Mouse (Mus musculus) splenic B cell, adult 2 months (primary cell): Measurements from ENCODE around the gene Znrf4.

ENCODE experiments used
- DNase-seq: peaks from one replicate; pipeline ENCODE4 v3.0.0-alpha.2; 2011; ENCODE audit warnings: low read depth, low spot score
- H3K27me3 ChIP-seq: 2 replicates; pipeline ENCODE4 v1.6.1; 2012; ENCODE audit warnings: mild to moderate bottlenecking, low read length, moderate library complexity, mixed read lengths; ENCODE audit not compliant: control insufficient read depth, poor library complexity, insufficient read depth, severe bottlenecking
- H3K36me3 ChIP-seq: 2 replicates; pipeline ENCODE4 v1.6.1; 2012; ENCODE audit warnings: mild to moderate bottlenecking, low read length, moderate library complexity, mixed read lengths; ENCODE audit not compliant: control insufficient read depth, poor library complexity, insufficient read depth, severe bottlenecking

The Znrf4 gene

DNA sequence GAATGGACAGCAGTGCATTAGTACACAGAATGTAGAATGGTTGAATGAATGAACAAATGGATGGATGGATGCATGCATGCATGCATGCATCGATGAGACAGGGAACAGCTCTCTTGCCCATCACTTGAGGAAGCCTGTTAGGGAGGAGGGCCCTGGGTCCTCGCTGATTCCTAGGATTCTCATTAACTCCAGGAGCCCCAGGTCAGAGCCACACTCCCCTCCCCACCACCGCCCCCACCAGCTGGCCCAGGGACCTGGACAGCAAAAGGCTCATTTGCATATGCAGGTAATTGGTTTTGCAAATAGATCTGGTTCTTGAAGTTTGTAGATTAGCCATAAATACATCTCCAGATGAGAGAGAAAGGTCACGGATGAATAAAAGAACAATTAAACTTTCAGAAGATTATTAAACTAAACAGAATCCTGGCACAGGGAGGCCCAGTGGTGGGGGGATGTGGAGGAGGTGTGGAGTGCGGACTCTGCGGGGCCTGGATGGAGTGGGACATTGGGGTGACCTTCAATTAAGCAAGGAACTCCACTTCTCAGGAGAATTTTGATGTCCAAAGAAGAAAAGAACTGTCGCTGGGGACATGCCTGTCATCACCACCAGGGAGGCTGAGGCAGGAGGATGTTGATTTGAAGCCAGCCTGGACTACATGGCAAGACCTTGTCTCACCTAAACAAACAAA is 32.6 kb upstream of the Znrf4 start:
- no peaks in the 10 kb centered on the region for H3K36me3 ChIP-seq
- DNase-seq = no peak
- H3K27me3 ChIP-seq = no peaks in the 10 kb centered on the region

DNA sequence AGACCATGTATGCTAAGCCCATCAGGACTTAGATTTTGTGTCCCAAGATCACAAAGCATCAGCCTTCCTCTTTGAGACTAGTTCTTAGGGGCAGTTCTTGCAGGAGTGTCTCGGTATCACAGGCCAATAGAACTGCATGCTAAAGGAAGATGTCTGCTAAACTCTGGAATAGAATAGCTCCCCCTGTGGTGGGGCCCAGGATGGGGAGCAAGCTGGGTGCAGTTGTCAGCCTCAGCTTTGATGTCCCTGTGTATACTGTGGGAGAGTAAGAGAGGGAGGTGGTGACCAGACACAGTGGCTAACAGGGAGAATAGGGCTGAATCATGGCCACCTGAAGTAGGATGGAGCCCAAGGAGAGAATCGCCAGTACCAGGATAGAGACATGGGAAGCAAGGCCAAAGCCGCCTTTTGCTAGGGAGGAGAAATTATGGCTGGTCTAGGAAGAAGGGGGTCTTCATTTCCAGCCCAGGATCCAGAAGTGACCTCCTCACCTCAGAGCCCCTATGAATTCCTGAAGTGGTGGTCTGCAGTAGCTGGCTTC is 31.5 kb upstream of the Znrf4 start:
- H3K36me3 ChIP-seq = no peaks in the 10 kb centered on the region
- H3K27me3 ChIP-seq = no peaks in the 10 kb centered on the region
- DNase-seq = no peak

DNA sequence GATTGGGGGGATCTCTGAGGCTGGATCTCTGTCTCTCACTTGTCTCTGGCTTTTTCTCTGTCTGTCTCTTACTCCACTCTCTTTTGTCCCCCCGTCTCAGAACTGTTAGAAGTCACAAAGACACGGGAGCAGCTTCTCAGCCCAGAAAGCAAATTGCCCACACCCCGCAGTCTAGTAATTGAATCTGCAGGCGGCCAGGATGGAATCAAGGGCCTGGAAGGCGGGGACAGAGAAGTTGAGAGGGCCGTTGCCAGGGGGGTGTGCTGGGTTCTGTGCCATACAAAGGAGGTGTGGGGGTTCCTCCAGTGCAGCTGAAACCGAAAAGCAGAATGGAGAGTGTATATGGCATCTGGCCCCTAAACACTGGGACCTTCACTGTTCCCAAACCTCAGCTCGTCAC is 30.5 kb upstream of the Znrf4 start:
- Histone ChIP-seq H3K27me3 (no peaks in the 10 kb centered on the region), H3K36me3 (no peaks in the 10 kb centered on the region)
- DNase-seq = no peak

DNA sequence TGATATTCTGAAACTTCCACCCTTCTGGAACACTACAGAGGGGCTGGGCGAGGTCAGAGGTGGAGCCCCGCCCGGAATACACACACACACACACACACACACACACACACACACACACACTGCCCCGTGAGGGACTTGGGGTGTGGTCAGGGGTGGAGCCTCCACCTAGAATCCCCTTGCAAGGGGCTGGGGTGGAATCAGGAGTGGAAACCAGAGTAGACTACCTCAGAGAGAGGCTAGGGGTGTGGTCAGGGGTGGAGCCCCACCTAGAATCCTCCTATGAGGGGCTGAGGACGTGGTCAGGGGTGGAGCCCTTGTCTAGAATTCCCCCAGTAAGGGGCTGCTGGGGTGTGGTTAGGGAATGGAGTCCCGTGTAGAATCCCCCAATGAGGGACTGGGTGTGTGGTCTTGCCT is 28.3 kb upstream of the Znrf4 start:
- no peak for DNase-seq
- Histone ChIP-seq H3K27me3 (no peaks in the 10 kb centered on the region), H3K36me3 (no peaks in the 10 kb centered on the region)

DNA sequence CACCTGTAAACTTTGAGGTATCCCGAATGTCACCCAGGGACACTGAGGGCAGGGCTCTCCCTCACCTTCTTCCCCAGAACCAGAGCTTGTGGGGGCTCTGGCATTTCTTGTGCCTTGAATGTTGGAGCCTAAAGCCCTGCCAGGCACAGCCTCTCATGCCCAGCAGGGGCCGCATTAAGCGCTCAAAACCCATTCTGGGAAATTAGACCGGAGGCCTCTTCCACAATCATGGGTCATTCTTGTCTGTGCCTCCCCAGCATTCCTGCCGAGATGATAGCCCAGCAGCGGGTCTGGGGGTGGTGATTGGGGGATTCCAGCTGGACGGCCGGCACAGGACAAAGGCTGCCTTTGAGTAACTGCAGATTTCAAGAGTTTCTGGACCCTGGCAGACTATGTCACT is 25.7 kb upstream of the Znrf4 start:
- no peak for DNase-seq
- Histone ChIP-seq H3K36me3 (no peaks in the 10 kb centered on the region), H3K27me3 (no peaks in the 10 kb centered on the region)

DNA sequence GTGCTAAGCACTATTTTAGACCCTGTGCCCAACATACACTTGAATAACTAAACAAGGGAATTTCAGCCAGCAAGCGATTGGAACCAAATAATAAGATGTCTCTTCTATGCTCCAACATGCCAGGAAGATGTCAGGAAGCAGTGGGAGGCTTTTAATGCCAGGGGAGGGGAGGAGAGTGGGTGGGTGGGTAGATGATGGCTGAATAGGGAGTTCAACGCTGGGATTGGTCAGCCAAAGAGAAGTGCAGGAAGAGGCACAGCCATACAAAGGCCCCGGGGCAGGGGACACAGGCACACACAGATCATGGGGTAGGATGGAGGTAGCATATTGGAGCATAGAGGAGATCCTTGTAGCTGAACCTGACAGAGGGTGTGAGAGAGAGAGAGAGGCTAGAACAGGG is 24.6 kb upstream of the Znrf4 start:
- Histone ChIP-seq H3K36me3 (no peaks in the 10 kb centered on the region), H3K27me3 (no peaks in the 10 kb centered on the region)
- DNase-seq = no peak

DNA sequence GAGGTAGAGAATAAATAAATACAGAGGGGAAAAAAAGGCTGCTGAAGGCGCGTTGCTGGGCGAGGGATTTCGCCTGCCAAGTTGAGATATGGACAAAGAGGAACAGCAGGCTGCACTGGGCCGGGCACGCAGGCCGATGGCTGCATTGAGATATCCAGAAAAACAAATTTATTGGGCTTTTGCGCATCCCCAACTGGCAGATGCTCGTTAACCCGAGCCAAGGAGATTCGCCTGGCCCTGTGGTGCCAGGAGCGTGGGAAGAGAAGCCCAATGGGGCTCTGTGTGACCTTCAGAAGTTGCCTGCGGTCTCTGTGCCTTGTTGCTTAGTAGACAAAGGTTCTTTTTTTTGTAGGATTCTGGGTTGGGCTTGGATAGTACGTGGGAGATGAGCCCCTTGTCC is 24.0 kb upstream of the Znrf4 start:
- no peak for DNase-seq
- Histone ChIP-seq H3K27me3 (no peaks in the 10 kb centered on the region), H3K36me3 (no peaks in the 10 kb centered on the region)

DNA sequence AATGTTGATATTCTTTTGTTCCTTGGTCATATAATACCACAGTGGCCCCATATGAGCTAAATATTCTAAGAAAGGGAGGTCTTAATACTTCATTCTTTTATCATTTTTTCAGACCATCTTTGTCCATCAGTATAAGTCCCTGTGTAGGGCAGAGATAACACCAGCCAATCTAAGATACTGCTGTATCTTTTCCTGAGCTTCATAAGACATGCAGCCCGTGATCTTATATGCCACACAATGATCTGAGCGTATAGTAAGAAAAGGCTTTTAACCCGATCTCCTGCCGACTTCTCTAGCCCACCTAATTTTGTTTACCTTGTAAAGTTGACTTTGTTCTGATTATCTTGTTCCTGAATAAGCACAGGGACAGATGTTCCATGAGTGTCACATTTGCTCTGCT is 12.7 kb upstream of the Znrf4 start:
- H3K36me3 ChIP-seq = no peaks in the 10 kb centered on the region
- no peaks in the 10 kb centered on the region for H3K27me3 ChIP-seq
- DNase-seq = no peak

DNA sequence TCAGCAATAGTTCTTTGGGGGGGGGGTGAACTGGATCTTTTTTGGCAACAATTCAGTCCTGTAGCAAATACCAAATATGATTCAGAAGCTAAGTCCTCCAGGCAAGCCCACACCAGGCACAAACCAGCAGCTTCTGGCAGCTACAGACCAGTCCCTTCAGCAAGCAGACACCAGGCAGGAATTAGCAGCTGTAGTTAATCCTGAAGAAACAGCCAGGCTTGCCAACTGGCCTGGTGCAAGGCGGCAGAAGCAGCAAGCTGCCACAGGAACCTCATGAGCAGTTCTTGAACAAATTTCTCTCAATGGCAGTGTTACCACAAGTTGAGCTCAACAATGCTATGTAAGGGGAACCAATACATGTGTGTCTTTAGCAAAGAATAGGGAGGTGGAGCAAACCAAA is 10.5 kb upstream of the Znrf4 start:
- DNase-seq = no peak
- Histone ChIP-seq H3K27me3 (no peaks in the 10 kb centered on the region), H3K36me3 (no peaks in the 10 kb centered on the region)

DNA sequence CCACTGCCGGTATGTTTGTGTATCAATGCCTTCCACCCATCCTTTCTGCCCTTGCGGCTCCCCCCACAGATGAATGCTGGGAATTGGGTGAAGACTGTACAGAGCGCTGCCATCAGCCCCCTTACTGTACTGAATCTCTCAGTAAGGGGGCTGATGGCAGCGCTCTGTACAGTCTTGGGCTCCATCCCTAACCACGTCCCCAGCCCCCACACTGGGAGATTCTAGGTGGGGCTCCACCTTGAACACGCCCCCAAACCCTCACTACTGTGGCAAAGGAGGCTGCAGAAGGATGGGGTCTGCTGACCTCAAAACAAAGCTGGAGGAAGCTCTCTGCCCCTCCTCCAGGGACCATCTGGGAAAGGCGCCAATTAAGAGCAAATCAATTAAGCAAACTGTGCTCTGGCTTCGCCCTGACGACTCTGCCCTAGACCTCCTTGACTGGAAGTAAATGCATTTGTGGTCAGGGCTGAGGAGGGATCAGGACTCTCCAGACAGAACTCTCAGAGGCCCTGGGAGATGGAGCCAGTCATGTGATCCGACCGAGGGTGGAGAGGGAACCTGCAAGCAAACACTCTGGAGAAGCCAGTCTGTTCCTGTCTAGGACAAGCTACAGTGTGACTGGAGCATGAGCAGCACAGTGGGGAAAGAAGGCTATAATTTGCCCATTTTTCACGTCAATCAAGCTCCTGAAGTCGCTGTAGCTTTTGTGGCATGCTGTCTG is 3.6 kb upstream of the Znrf4 start:
- Histone ChIP-seq H3K36me3 (no peaks in the 10 kb centered on the region), H3K27me3 (no peaks in the 10 kb centered on the region; the same call in 1 of the 2 replicates)
- no peak for DNase-seq

DNA sequence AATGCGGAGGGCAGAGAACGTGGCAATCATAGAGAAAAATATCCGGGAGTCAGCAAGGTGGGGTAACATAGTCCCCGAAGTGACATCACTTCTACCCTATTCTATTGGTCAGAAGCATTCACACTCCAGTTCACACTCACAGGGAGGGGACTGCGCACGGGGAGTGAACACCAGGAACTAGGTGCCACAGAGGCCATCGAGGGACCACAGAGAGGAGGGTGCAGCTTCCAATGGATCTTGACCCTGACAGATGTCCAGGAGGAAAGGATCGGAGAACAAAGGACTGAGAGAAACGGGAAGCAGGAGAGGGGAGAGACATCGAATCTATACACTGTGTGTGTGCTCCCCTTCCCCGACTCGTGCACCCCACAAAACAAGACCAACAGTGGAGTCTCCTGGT is 2.7 kb upstream of the Znrf4 start:
- DNase-seq = no peak
- Histone ChIP-seq H3K27me3 (no peaks in the 10 kb centered on the region; the same call in 1 of the 2 replicates), H3K36me3 (no peaks in the 10 kb centered on the region)

DNA sequence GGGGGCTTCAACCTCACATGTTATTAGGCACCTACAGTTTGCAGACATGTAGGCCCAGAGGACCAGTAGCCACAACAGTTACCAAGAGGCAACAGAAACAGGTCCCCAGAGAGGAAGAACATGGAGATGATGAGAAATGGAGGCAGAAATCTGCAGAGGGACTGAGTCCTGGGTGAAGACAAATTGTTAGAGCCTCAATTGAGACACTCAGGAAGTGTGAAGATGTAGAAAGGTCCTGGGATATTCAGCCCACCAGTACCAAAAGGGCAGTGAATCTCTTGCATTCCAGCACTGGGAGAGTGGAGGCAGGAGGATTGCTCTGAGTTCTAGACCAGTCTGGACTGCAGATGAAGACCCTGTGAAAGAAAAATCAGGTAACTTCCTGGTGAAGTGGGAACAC is 2.1 kb upstream of the Znrf4 start:
- Histone ChIP-seq H3K36me3 (no peaks in the 10 kb centered on the region), H3K27me3 (no peaks in the 10 kb centered on the region; the same call in 1 of the 2 replicates)
- DNase-seq = no peak

DNA sequence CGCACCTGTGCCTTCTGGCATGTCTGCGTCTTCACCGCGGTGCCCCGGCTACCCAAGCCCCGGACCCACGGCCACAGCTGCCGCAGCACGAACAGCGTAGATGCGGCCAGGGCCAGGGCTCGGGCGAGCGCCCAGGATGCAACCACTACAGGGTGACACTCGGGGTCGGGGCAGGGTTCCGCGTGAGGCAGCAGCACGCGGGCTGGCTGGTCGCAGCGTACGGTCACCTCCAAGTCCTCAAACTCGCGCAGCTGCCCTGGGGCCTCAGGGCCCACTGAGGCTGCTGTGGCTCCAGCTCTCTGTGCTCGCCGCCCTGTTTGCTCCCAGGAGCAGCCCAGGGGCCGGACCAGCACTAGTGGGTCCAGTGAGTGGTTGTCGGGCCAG is 532 bp downstream of the Znrf4 start:
- DNase-seq = no peak
- no peaks in the 10 kb centered on the region for H3K36me3 ChIP-seq
- no peaks in the 10 kb centered on the region; the same call in 1 of the 2 replicates for H3K27me3 ChIP-seq

DNA sequence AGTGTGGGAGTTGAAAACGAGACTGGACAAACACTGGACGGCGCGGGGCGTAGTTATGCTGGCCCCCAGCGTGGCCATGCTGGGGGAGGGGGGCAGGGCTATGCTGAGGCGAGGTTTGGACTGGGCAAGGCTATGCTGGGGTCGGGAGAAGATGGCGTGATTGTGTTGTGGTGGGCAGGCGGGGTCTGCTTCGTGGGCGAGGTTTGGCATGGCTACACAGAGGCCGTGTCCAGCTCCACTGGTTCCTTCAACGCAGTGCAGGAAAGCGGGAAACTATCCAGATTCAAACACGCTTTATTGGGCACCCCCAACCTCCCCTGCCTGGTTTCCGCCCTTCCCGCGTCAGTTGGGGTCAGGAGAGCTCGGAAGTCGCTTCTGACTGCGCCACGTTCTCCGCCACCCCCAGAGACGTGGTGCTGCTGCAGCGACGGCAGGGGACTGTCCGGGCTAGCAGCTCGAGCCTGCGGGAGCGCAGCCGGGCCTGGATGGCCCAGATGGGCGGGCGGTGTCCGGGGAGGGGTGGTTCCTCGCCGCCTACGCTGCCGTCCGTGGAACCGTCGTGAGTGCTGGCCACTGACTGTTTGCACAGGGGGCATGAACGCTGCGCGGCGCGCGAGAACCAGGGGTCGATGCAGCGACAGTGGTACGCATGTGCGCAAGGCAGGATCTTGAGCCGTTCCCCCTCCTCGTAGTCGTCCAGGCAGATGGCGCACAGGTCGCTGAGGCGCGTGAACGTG is 1.1 kb downstream of the Znrf4 start:
- no peaks in the 10 kb centered on the region for H3K36me3 ChIP-seq
- H3K27me3 ChIP-seq = no peaks in the 10 kb centered on the region; the same call in 1 of the 2 replicates

DNA sequence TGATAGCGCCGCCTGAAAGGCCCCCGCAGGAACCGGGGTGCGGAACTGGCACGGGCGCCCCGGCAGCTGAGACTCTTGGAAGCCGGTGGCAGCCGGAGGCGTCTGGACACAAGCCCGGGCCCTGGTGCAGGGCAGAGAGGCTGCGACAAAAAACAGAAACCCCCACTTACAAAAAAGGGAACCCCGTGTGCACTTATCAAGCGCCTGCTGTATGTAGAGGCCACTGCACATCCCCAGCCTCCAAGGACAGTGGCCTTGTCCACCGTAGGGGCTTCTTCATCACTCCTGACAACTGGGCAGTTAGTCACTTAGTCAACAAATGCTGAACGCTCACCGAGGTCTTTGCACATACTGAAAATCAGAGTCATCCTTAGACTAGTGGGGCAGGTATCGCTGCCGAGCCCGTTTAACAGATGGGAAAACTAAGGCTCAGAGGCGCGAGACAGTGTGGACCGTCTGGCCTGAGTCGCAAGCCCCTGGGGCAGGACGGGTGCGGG is 1.7 kb downstream of the Znrf4 start:
- H3K27me3 ChIP-seq = no peaks in the 10 kb centered on the region; the same call in 1 of the 2 replicates
- no peak for DNase-seq
- no peaks in the 10 kb centered on the region for H3K36me3 ChIP-seq

More for the DNA sequence above, 1.1 kb downstream of the Znrf4 start:
- no peak for DNase-seq
